Mouse (Mus musculus): Measurements from ENCODE around the gene Sgta.

DNA sequence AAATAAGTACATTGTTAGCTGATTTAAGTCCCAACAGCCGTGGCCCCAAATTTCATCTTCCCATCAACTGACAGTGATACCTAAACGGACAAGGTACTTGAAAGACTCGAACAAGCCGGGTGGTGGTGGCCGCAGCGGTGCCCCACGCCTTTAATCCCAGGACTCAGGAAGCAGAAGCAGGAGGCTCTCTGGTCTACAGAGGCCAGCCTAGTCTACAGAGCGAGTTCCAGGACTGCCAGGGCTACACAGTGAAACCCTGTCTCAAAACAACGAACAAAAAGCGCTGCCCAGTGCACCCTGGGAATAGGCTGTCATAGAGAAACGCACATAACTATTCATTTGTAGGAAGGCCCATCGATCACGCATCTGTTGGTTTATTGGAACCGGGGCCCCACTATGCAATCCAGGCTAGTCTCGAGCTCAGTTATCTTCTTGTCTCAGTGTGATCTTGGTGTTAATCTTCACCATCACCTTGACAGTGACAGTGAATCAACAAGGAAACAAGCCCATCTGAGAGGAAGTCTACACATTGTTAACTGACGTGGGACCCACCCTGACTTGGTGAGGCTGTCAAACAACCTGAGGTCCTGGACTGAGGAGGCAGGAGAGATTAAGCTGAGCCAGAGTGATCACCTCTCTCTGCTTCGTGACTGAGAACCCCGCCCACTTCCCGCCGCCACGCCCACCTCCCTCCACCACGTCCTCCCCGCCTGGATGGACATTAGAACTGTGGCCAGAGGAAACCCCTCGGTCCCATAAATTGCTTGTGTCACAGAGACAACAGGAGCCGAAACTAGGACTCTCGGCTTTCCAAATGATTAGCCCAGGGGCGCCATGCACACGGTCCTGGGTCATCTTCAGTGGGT, 59.6 kb downstream of the Sgta start:
- TF ChIP-seq CTCF (IDR thresholded peaks at IDR 0.05; ENCODE audit: extremely low read depth, insufficient read length, insufficient replicate concordance, low read depth, low read length) (no peak), POLR2A (IDR thresholded peaks at IDR 0.05; ENCODE audit: low read depth, low read length) (no peak)

All from small intestine, adult 2 months (tissue).